Mouse (Mus musculus) heart, postnatal 0 days (tissue): ENCODE measurements at regions not wholly inside any gene's neighbourhood (a gene's known extent, or its start where the extent isn't known, plus 50 kb on each side); places are given as distances from the start of the nearest gene placed in this dataset.
A peak's percentile ranks its signal among the peaks of the same experiment; 100 is the strongest.

ENCODE experiments used
- ATAC-seq: fragments of 200-750 bp; cut with Nextera tagmentation; 2 replicates; pipeline ENCODE4 v1.8.0; 2017; ENCODE audit warnings: low read depth, moderate number of reproducible peaks, moderate library complexity; ENCODE audit not compliant: insufficient read depth
- DNase-seq: peaks from one replicate; pipeline ENCODE4 v3.0.0-alpha.2; 2016; ENCODE audit warnings: low spot score
- H3K27ac ChIP-seq: fragments of 300-500 bp; sonication (generic); 2 replicates; pipeline ENCODE4 v1.5.1; 2014; ENCODE audit warnings: low read depth, mild to moderate bottlenecking
- H3K27me3 ChIP-seq: fragments of 300-500 bp; sonication (generic); 2 replicates; pipeline ENCODE4 v1.6.1; 2014; ENCODE audit warnings: low read length, mixed read lengths; ENCODE audit not compliant: control insufficient read depth, insufficient read depth
- H3K36me3 ChIP-seq: fragments of 300-500 bp; sonication (generic); replicated peaks from 2 replicates; pipeline ENCODE4 v1.6.1; 2014; ENCODE audit warnings: low read length, mixed read lengths; ENCODE audit not compliant: control insufficient read depth, insufficient read depth
- H3K4me1 ChIP-seq: fragments of 300-500 bp; sonication (generic); 2 replicates; pipeline ENCODE4 v1.6.1; 2014; ENCODE audit warnings: antibody characterized with exemption; ENCODE audit not compliant: control insufficient read depth, insufficient read depth
- H3K4me2 ChIP-seq: fragments of 300-500 bp; sonication (generic); 2 replicates; pipeline ENCODE4 v1.6.1; 2014; ENCODE audit warnings: low read depth, mild to moderate bottlenecking, low read length, moderate library complexity
- H3K4me3 ChIP-seq: fragments of 300-500 bp; sonication (generic); 2 replicates; pipeline ENCODE4 v1.5.1; 2014; ENCODE audit warnings: low read depth, low read length
- H3K9ac ChIP-seq: fragments of 300-500 bp; sonication (generic); replicated peaks from 2 replicates; pipeline ENCODE4 v1.6.1; 2014; ENCODE audit warnings: low read depth, low read length, mixed read lengths
- H3K9me3 ChIP-seq: fragments of 300-500 bp; sonication (generic); replicated peaks from 2 replicates; pipeline ENCODE4 v1.6.1; 2016; ENCODE audit warnings: low read length; ENCODE audit not compliant: control insufficient read depth
- CTCF ChIP-seq: IDR thresholded peaks from 2 replicates; pipeline ENCODE4 v1.5.1; 2016; ENCODE audit warnings: antibody characterized with exemption, control low read depth, low read depth
- EP300 ChIP-seq: IDR thresholded peaks from 2 replicates; pipeline ENCODE4 v1.6.1; 2016; ENCODE audit warnings: antibody characterized with exemption, low read depth
- WGBS: fragments of 180-500 bp; shearing (Covaris S2); extraction: QIAGEN DNeasy Blood & Tissue Kit; methylation state at CpG from one replicate; pipeline ENCODE4 v1.1.7; 2014; 5-methylcytosine and 5-hydroxymethylcytosine counted together

GRCm38 (mm10) chr7:37373864-37374263, 399.6 kb downstream of the Zfp536 start:
- WGBS, result 10% methylated on average over 11 of the region's 11 CpGs
- TF ChIP-seq CTCF, result peak; percentile 97
- TF ChIP-seq EP300, result no peak
- H3K4me3 ChIP-seq, result no peak overlapping the region
- DNase-seq, result peak; percentile 75
- no peaks in the 10 kb centered on the region for H3K9me3 ChIP-seq
- no peaks in the 10 kb centered on the region for H3K36me3 ChIP-seq
- peak overlapping the region; percentile 37; the same call in 1 of the 2 replicates for H3K4me2 ChIP-seq
- H3K27ac ChIP-seq, result no peak overlapping the region
- H3K27me3 ChIP-seq, result no peaks in the 10 kb centered on the region
- peak; percentile 45; the same call in 1 of the 2 replicates for ATAC-seq
- no peaks in the 10 kb centered on the region for H3K4me1 ChIP-seq
- no peak overlapping the region for H3K9ac ChIP-seq

- WGBS, result 76% methylated on average over 9 of the region's 9 CpGs
- no peak overlapping the region for H3K27ac ChIP-seq
- no peaks in the 10 kb centered on the region for H3K4me1 ChIP-seq
- TF ChIP-seq EP300, result no peak
- TF ChIP-seq CTCF, result no peak
- no peak overlapping the region for H3K4me3 ChIP-seq
- ATAC-seq, result no peak
- no peaks in the 10 kb centered on the region for H3K9me3 ChIP-seq
- no peak for DNase-seq
- H3K9ac ChIP-seq, result no peak overlapping the region
- no peaks in the 10 kb centered on the region for H3K27me3 ChIP-seq
- H3K4me2 ChIP-seq, result no peak overlapping the region
- no peaks in the 10 kb centered on the region for H3K36me3 ChIP-seq
These were observed 398.4 kb downstream of the Zfp536 start for GRCm38 (mm10) chr7:37375044-37375443.

- no peak for DNase-seq
- Histone ChIP-seq H3K36me3 (no peaks in the 10 kb centered on the region), H3K4me3 (no peak overlapping the region), H3K9me3 (no peaks in the 10 kb centered on the region), H3K4me1 (no peaks in the 10 kb centered on the region), H3K4me2 (no peak overlapping the region), H3K9ac (no peak overlapping the region), H3K27ac (no peak overlapping the region), H3K27me3 (no peaks in the 10 kb centered on the region)
- 58% methylated on average over 11 of the region's 11 CpGs for WGBS
- ATAC-seq, result no peak
- TF ChIP-seq CTCF (no peak), EP300 (no peak)
These were observed 397.9 kb downstream of the Zfp536 start for GRCm38 (mm10) chr7:37375591-37375990.

- TF ChIP-seq CTCF (no peak), EP300 (no peak)
- Histone ChIP-seq H3K4me1 (no peaks in the 10 kb centered on the region), H3K9ac (no peak overlapping the region), H3K4me2 (no peak overlapping the region), H3K9me3 (no peaks in the 10 kb centered on the region), H3K4me3 (no peak overlapping the region), H3K27me3 (no peaks in the 10 kb centered on the region), H3K27ac (no peak overlapping the region), H3K36me3 (no peaks in the 10 kb centered on the region)
- ATAC-seq, result no peak
- 23% methylated on average over 6 of the region's 6 CpGs for WGBS
- no peak for DNase-seq
These were observed 397.2 kb downstream of the Zfp536 start for GRCm38 (mm10) chr7:37376207-37376606.

- no peak overlapping the region for H3K4me2 ChIP-seq
- H3K27ac ChIP-seq, result no peak overlapping the region
- H3K9me3 ChIP-seq, result no peaks in the 10 kb centered on the region
- no peaks in the 10 kb centered on the region for H3K27me3 ChIP-seq
- no peak for DNase-seq
- H3K36me3 ChIP-seq, result no peaks in the 10 kb centered on the region
- TF ChIP-seq EP300 (no peak), CTCF (no peak)
- WGBS, result 30% methylated on average over 19 of the region's 19 CpGs
- no peak overlapping the region for H3K9ac ChIP-seq
- H3K4me1 ChIP-seq, result no peaks in the 10 kb centered on the region
- no peak overlapping the region for H3K4me3 ChIP-seq
- no peak for ATAC-seq
These were observed 395.4 kb downstream of the Zfp536 start for GRCm38 (mm10) chr7:37377889-37378521.

GRCm38 (mm10) chr7:37387871-37388270, 385.6 kb downstream of the Zfp536 start:
- H3K36me3 ChIP-seq, result no peaks in the 10 kb centered on the region
- 86% methylated on average over 8 of the region's 8 CpGs for WGBS
- H3K4me1 ChIP-seq, result no peaks in the 10 kb centered on the region
- DNase-seq (no peak), ATAC-seq (no peak)
- no peak overlapping the region for H3K4me3 ChIP-seq
- no peak overlapping the region for H3K27ac ChIP-seq
- TF ChIP-seq CTCF (no peak), EP300 (no peak)
- H3K9me3 ChIP-seq, result no peaks in the 10 kb centered on the region
- H3K27me3 ChIP-seq, result 0 out of 2 replicates have a peak, but pooled peaks cover 3% of the 10 kb centered on the region
- H3K4me2 ChIP-seq, result no peak overlapping the region
- no peak overlapping the region for H3K9ac ChIP-seq
